Mouse (Mus musculus): ENCODE results near the gene Afmid. TPM values are rescaled to one million over a fixed set of nuclear protein-coding genes. Genes with fewer than 3 reads are reported as not detected.
A peak's percentile ranks its signal among the peaks of the same experiment; 100 is the strongest.
"Not testable (repeated sequence)": the region's sequence is repeated elsewhere in the genome, so short reads cannot be mapped to it uniquely, and the experiment has no call there.

The Afmid gene
- total and polyA plus RNA-seq, 3 experiments: 2.5 to 11.8 (median 3.2) TPM

DNA sequence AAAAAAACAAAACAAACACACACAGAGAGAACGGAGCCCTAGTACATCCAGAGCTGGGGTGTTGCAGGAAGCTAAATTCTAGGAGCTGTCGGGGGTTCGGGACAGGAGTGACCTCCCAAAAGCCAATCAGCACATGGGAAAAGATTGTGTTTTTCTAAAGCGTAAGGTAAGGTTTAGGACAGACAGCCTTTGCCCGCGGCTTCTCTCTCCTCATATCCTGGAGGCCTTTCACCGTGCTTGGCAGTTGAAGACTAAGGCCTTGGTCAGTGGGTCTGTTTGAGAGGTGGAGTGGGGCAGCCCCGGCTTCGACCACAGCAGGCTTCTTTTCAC lies 43.1 kb upstream of the Afmid start:
- WGBS: 47% methylated on average over 9 of the region's 9 CpGs
- Histone ChIP-seq H3K27me3 (ENCODE audit: control insufficient read depth, insufficient read depth, low read length) (no peaks in the 10 kb centered on the region), H3K4me3 (peak overlapping the region; percentile 52), H3K79me2 (replicated peaks; ENCODE audit: control insufficient read depth, insufficient read depth, low read length) (no peaks in the 10 kb centered on the region), H3K36me3 (ENCODE audit: control insufficient read depth, insufficient read depth, low read length) (no peaks in the 10 kb centered on the region), H3K27ac (peak overlapping the region; percentile 96), H3K4me1 (ENCODE audit: control insufficient read depth, insufficient read depth, low read length) (peaks cover 6% of the 10 kb centered on the region; the same call in 1 of the 2 replicates), H3K9ac (ENCODE audit: low read depth, low read length) (peak overlapping the region; percentile 85)
- DNase-seq: no peak
- TF ChIP-seq POLR2A (IDR thresholded peaks at IDR 0.05; ENCODE audit: insufficient read depth, low read depth, low read length): no peak
- no peak for TF ChIP-seq CTCF (IDR thresholded peaks at IDR 0.05)
- TF ChIP-seq EP300 (IDR thresholded peaks at IDR 0.05; ENCODE audit: insufficient read depth, low read depth, low read length): no peak
- intact Hi-C loops (cut with DNase I): loop anchor here (2.0 kb wide), 1 partner anchor 42 kb away; the partner anchor contains the start of gene Afmid

GRCm38 (mm10) chr11:117783089-117783488 lies 42.6 kb upstream of the Afmid start:
- peak overlapping the region; percentile 85 for H3K9ac ChIP-seq (ENCODE audit: low read depth, low read length)
- intact Hi-C loops (cut with DNase I): loop anchor here (2.0 kb wide), 1 partner anchor 42 kb away; the partner anchor contains the start of gene Afmid
- no peaks in the 10 kb centered on the region for H3K36me3 ChIP-seq (ENCODE audit: control insufficient read depth, insufficient read depth, low read length)
- DNase-seq: peak; percentile 72 to 74
- H3K4me1 ChIP-seq (ENCODE audit: control insufficient read depth, insufficient read depth, low read length): peaks cover 6% of the 10 kb centered on the region; the same call in 1 of the 2 replicates
- H3K27ac ChIP-seq: peak overlapping the region; percentile 96
- no peaks in the 10 kb centered on the region for H3K27me3 ChIP-seq (ENCODE audit: control insufficient read depth, insufficient read depth, low read length)
- peak overlapping the region; percentile 52 for H3K4me3 ChIP-seq
- H3K79me2 ChIP-seq (replicated peaks; ENCODE audit: control insufficient read depth, insufficient read depth, low read length): no peaks in the 10 kb centered on the region
- 12% methylated on average over 31 of the region's 31 CpGs for WGBS
- peak; percentile 58; the same call in 1 of the 2 replicates for TF ChIP-seq POLR2A (IDR thresholded peaks at IDR 0.05; ENCODE audit: insufficient read depth, low read depth, low read length)
- TF ChIP-seq EP300 (IDR thresholded peaks at IDR 0.05; ENCODE audit: insufficient read depth, low read depth, low read length): no peak
- peak; percentile 89 for TF ChIP-seq CTCF (IDR thresholded peaks at IDR 0.05)

DNA sequence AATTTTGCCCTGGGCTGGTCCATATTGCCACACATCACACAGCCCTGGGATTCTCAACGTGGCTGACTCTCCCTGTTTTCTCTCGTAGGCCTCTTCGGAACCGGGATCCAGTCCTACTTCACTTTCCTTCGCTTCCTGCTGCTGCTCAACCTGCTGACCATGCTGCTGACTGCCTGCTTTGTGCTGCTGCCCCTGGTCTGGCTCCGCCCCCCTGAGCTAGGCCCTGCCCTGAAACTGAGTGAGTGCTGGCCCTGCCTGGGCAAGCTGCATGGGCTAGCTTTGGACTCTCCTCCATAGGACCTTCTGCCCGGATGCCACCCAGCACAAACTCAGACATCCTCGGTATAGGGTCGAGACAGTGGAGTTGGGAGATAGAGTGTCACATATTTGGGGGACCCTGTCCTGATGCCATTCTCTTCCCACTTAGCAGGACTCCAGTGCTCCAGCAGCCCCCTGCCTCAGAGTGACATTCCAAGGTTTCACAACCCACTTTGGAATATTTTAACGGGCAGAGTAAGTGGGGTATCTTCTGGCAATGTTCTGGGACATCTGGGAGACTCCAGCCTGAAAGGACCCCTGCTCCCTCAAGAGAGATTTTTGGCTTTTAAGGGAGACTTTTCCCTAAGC lies 41.9 kb upstream of the Afmid start:
- H3K27ac ChIP-seq: peak overlapping the region; percentile 96
- 54% methylated on average over 10 of the region's 10 CpGs for WGBS
- H3K79me2 ChIP-seq (replicated peaks; ENCODE audit: control insufficient read depth, insufficient read depth, low read length): no peaks in the 10 kb centered on the region
- H3K4me3 ChIP-seq: peak overlapping the region; percentile 52
- H3K4me1 ChIP-seq (ENCODE audit: control insufficient read depth, insufficient read depth, low read length): peaks cover 4% of the 10 kb centered on the region; the same call in 1 of the 2 replicates
- no peaks in the 10 kb centered on the region for H3K36me3 ChIP-seq (ENCODE audit: control insufficient read depth, insufficient read depth, low read length)
- H3K9ac ChIP-seq (ENCODE audit: low read depth, low read length): peak overlapping the region; percentile 52; the same call in 1 of the 2 replicates
- TF ChIP-seq POLR2A (IDR thresholded peaks at IDR 0.05; ENCODE audit: insufficient read depth, low read depth, low read length) (0 out of 2 replicates have a peak, but pooled peaks have one; percentile 17), CTCF (IDR thresholded peaks at IDR 0.05) (no peak), EP300 (IDR thresholded peaks at IDR 0.05; ENCODE audit: insufficient read depth, low read depth, low read length) (no peak)
- intact Hi-C loops (cut with DNase I): loop anchor here (2.0 kb wide), 1 partner anchor 41 kb away; the partner anchor contains the start of gene Afmid
- H3K27me3 ChIP-seq (ENCODE audit: control insufficient read depth, insufficient read depth, low read length): no peaks in the 10 kb centered on the region
- DNase-seq: peak; percentile 59 to 62

GRCm38 (mm10) chr11:117786294-117786693 lies 39.4 kb upstream of the Afmid start:
- Histone ChIP-seq H3K4me3 (no peak overlapping the region), H3K27ac (no peak overlapping the region), H3K9ac (ENCODE audit: low read depth, low read length) (no peak overlapping the region), H3K79me2 (replicated peaks; ENCODE audit: control insufficient read depth, insufficient read depth, low read length) (no peaks in the 10 kb centered on the region), H3K27me3 (ENCODE audit: control insufficient read depth, insufficient read depth, low read length) (no peaks in the 10 kb centered on the region), H3K4me1 (ENCODE audit: control insufficient read depth, insufficient read depth, low read length) (peaks cover 1% of the 10 kb centered on the region; the same call in 1 of the 2 replicates), H3K36me3 (ENCODE audit: control insufficient read depth, insufficient read depth, low read length) (no peaks in the 10 kb centered on the region)
- intact Hi-C loops (cut with DNase I): loop anchor here (1.0 to 5.0 kb wide), 2 partner anchors 34 to 77 kb away; no protein-coding TSS in a partner anchor
- TF ChIP-seq EP300 (IDR thresholded peaks at IDR 0.05; ENCODE audit: insufficient read depth, low read depth, low read length) (peak; percentile 59; the same call in 1 of the 2 replicates), CTCF (IDR thresholded peaks at IDR 0.05) (peak; percentile 84), POLR2A (IDR thresholded peaks at IDR 0.05; ENCODE audit: insufficient read depth, low read depth, low read length) (no peak)
- 19% methylated on average over 10 of the region's 10 CpGs for WGBS
- DNase-seq: peak; percentile 68 to 69

DNA sequence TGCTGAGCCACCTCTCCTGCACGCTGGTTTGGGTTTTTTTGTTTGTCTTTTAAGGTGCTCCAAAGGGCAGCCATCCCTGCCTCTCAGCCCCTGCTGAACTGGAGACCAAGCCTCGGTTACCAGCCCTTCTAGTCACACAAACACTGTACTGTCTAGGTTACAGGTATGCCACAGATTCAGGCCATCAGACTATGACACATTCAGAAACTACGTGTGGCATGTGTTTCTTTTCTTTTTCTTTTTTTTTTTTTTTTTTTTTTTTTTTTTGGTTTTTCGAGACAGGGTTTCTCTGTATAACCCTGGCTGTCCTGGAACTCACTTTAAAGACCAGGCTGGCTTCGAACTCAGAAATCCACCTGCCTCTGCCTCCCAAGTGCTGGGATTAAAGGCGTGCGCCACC lies 37.2 kb upstream of the Afmid start:
- not testable (repeated sequence) for H3K4me3 ChIP-seq; DNase-seq; H3K79me2 ChIP-seq (replicated peaks; ENCODE audit: control insufficient read depth, insufficient read depth, low read length); H3K27ac ChIP-seq; H3K27me3 ChIP-seq (ENCODE audit: control insufficient read depth, insufficient read depth, low read length); H3K36me3 ChIP-seq (ENCODE audit: control insufficient read depth, insufficient read depth, low read length); H3K9ac ChIP-seq (ENCODE audit: low read depth, low read length); H3K4me1 ChIP-seq (ENCODE audit: control insufficient read depth, insufficient read depth, low read length)
- WGBS: 90% methylated on average over 7 of the region's 7 CpGs
- intact Hi-C loops (cut with DNase I): loop anchor here (5.0 kb wide), 1 partner anchor 36 kb away; no protein-coding TSS in a partner anchor

DNA sequence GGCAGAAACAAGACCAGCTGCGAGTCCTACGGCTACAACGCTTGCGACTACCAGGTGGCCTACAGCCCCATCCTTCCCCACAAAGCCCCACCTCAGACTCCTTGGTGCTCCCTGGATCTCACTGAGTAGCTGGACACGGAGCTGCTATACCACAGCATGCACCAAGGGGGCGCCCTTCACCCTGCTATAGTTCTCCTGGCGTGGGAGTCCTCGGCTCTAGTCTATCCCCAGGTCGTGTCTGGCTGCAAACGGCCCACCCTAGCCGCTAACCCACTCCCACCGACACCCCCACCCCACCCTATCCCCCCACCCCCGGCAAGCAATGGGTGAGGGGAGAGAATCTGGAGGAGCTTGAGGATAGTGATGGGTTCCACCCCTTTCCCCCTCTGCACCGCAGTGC lies 35.4 kb upstream of the Afmid start:
- Histone ChIP-seq H3K79me2 (replicated peaks; ENCODE audit: control insufficient read depth, insufficient read depth, low read length) (no peaks in the 10 kb centered on the region), H3K9ac (ENCODE audit: low read depth, low read length) (no peak overlapping the region), H3K27ac (no peak overlapping the region), H3K27me3 (ENCODE audit: control insufficient read depth, insufficient read depth, low read length) (no peaks in the 10 kb centered on the region), H3K4me3 (no peak overlapping the region), H3K4me1 (ENCODE audit: control insufficient read depth, insufficient read depth, low read length) (no peaks in the 10 kb centered on the region; the same call in 1 of the 2 replicates), H3K36me3 (ENCODE audit: control insufficient read depth, insufficient read depth, low read length) (no peaks in the 10 kb centered on the region)
- 7% methylated on average over 14 of the region's 14 CpGs for WGBS
- intact Hi-C loops (cut with DNase I): loop anchor here (1.0 kb wide), 1 partner anchor 34 kb away; no protein-coding TSS in a partner anchor
- TF ChIP-seq CTCF (IDR thresholded peaks at IDR 0.05) (peak; percentile 97), EP300 (IDR thresholded peaks at IDR 0.05; ENCODE audit: insufficient read depth, low read depth, low read length) (peak; percentile 64; the same call in 1 of the 2 replicates), POLR2A (IDR thresholded peaks at IDR 0.05; ENCODE audit: insufficient read depth, low read depth, low read length) (no peak)
- DNase-seq: peak; percentile 71 to 83

Measured in heart, adult 2 months (tissue).